9 mouse cellular contexts compared by ENCODE assay signal in the genomic region with DNA sequence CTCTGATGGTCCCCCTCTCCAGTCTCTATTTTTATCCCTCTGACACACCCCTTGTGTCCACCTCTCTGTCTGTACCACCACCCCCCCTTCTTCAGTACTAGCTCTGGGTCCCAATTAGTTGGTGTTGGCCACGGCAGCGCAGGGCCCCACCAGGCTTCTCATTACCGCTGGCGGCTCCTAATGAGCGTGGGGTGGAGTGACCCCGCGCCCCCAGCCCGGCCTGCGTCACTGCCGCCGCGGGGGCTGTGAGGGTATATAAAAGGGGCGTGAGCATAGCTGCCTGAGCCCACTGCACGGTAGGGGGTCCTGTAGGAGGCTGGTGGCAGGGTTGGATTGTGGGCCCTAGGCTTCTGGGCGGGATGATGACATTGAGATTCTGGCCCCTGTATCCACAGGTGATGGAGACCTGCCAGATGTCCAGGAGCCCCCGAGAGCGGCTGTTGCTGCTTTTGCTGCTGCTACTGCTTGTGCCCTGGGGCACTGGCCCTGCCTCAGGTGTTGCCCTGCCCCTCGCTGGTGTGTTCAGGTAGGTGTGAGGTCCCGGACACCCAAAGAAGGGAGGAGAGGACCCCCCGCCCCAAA. TPM values are rescaled to one million over a fixed set of nuclear protein-coding genes. Genes with fewer than 3 reads are reported as not detected.
A peak's percentile ranks its signal among the peaks of the same experiment; 100 is the strongest.
DNase-seq lines count a peak whose midpoint lies in the region; ATAC-seq lines count a peak whose summit lies in the region.
"Had no signal": no experiment of that assay in that cellular context is flagged by ENCODE, and none has a peak within 500 bp of the region (broad histone marks: within the 10 kb centered on the region; RNA-seq: fewer than 3 reads in every experiment).

Gene Pth2, plus strand, starts transcription at position 100 of the 582 bp plus-strand sequence.

- ATAC-seq in heart, embryonic 13.5 days (ENCODE audit: extremely low read depth, insufficient number of reproducible peaks, low FRiP score, low TSS enrichment): no peak
- no peak for ATAC-seq in hindbrain, embryonic 16.5 days
- ATAC-seq in midbrain, embryonic 14.5 days (ENCODE audit: low FRiP score, low TSS enrichment): no peak
- no peak for ATAC-seq in monocyte, adult 5-6 weeks (replicated peaks; ENCODE audit: insufficient number of reproducible peaks, low FRiP score, low TSS enrichment, poor library complexity, severe bottlenecking)
- ATAC-seq: CD4-positive, CD25-positive, alpha-beta regulatory T cell, adult 4 months had no signal

- peak within 1 kb of the TSS; percentile 40; the same call in 1 of the 2 replicates for H3K9ac ChIP-seq in heart, embryonic 13.5 days
- H3K9ac ChIP-seq in hindbrain, embryonic 16.5 days (ENCODE audit: low read depth, low read length): peak within 1 kb of the TSS; percentile 47
- peak within 1 kb of the TSS; percentile 23; the same call in 1 of the 2 replicates for H3K9ac ChIP-seq in midbrain, embryonic 14.5 days (replicated peaks; ENCODE audit: low read length)

- 21% methylated on average over 20 of the region's 20 CpGs for WGBS in heart, embryonic 13.5 days
- 19% methylated on average over 20 of the region's 20 CpGs for WGBS in embryonic facial prominence, embryonic 10.5 days
- 18% methylated on average over 19 of the region's 20 CpGs for WGBS in hindbrain, embryonic 16.5 days
- 23% methylated on average over 19 of the region's 20 CpGs for WGBS in midbrain, embryonic 14.5 days

- no peaks in the 10 kb centered on the region for H3K9me3 ChIP-seq in heart, embryonic 13.5 days
- H3K9me3 ChIP-seq in embryonic facial prominence, embryonic 10.5 days: no peaks in the 10 kb centered on the region
- H3K9me3 ChIP-seq in hindbrain, embryonic 16.5 days (ENCODE audit: control insufficient read depth, low read length): no peaks in the 10 kb centered on the region
- H3K9me3 ChIP-seq in midbrain, embryonic 14.5 days (ENCODE audit: control insufficient read depth, low read length): no peaks in the 10 kb centered on the region

- no peaks in the 10 kb centered on the region for H3K36me3 ChIP-seq in heart, embryonic 13.5 days
- no peaks in the 10 kb centered on the region for H3K36me3 ChIP-seq in embryonic facial prominence, embryonic 10.5 days (replicated peaks)
- no peaks in the 10 kb centered on the region for H3K36me3 ChIP-seq in hindbrain, embryonic 16.5 days (ENCODE audit: control insufficient read depth, insufficient read depth, low read length)
- no peaks in the 10 kb centered on the region for H3K36me3 ChIP-seq in midbrain, embryonic 14.5 days (ENCODE audit: control insufficient read depth, insufficient read depth, low read length)

- peak within 1 kb of the TSS; percentile 69 for H3K4me2 ChIP-seq in heart, embryonic 13.5 days
- H3K4me2 ChIP-seq in hindbrain, embryonic 16.5 days (ENCODE audit: low read length): peak within 1 kb of the TSS; percentile 77
- peak within 1 kb of the TSS; percentile 50 for H3K4me2 ChIP-seq in midbrain, embryonic 14.5 days (ENCODE audit: low read length)

- DNase-seq in heart, adult 9 months (ENCODE audit: low spot score in 2 of 2): no peak
- no peak for DNase-seq in embryonic facial prominence, embryonic 10.5 days (ENCODE audit: low spot score)
- no peak for DNase-seq in midbrain, embryonic 14.5 days
- DNase-seq in urinary bladder, adult 2 months (ENCODE audit: low spot score): no peak
- no peak for DNase-seq in right cerebral cortex, adult 2 months (ENCODE audit: low spot score in 2 of 2)

- peaks cover 27% of the 10 kb centered on the region for H3K4me1 ChIP-seq in heart, embryonic 13.5 days
- H3K4me1 ChIP-seq in embryonic facial prominence, embryonic 10.5 days: peaks cover 44% of the 10 kb centered on the region
- peaks cover 19% of the 10 kb centered on the region for H3K4me1 ChIP-seq in hindbrain, embryonic 16.5 days (ENCODE audit: control insufficient read depth, insufficient read depth, low read depth, low read length)
- H3K4me1 ChIP-seq in midbrain, embryonic 14.5 days (ENCODE audit: control insufficient read depth, insufficient read depth, low read length): 0 out of 2 replicates have a peak, but pooled peaks cover 8% of the 10 kb centered on the region

- peak within 1 kb of the TSS; percentile 44 for H3K4me3 ChIP-seq in heart, embryonic 13.5 days
- peak within 1 kb of the TSS; percentile 46 for H3K4me3 ChIP-seq in embryonic facial prominence, embryonic 10.5 days
- peak within 1 kb of the TSS; percentile 42 for H3K4me3 ChIP-seq in hindbrain, embryonic 16.5 days (ENCODE audit: low read length)
- peak within 1 kb of the TSS; percentile 25 for H3K4me3 ChIP-seq in midbrain, embryonic 14.5 days (replicated peaks; ENCODE audit: low read depth, low read length)

- no peak within 1 kb of the TSS for H3K27ac ChIP-seq in heart, embryonic 13.5 days (replicated peaks)
- H3K27ac ChIP-seq in embryonic facial prominence, embryonic 10.5 days (replicated peaks): no peak within 1 kb of the TSS
- no peak within 1 kb of the TSS for H3K27ac ChIP-seq in hindbrain, embryonic 16.5 days (ENCODE audit: low read depth, low read length)
- H3K27ac ChIP-seq in midbrain, embryonic 14.5 days (replicated peaks; ENCODE audit: low read depth, low read length): no peak within 1 kb of the TSS

- peaks cover 100% of the 10 kb centered on the region for H3K27me3 ChIP-seq in heart, embryonic 13.5 days (replicated peaks)
- H3K27me3 ChIP-seq in embryonic facial prominence, embryonic 10.5 days (replicated peaks; ENCODE audit: low read depth, poor library complexity, severe bottlenecking): peaks cover 100% of the 10 kb centered on the region
- H3K27me3 ChIP-seq in hindbrain, embryonic 16.5 days (replicated peaks; ENCODE audit: control insufficient read depth, insufficient read depth, low read length): peaks cover 84% of the 10 kb centered on the region
- peaks cover 86% of the 10 kb centered on the region for H3K27me3 ChIP-seq in midbrain, embryonic 14.5 days (ENCODE audit: control insufficient read depth, insufficient read depth, low read length)

RNA-seq across cellular contexts. Expression of gene Pth2, which starts in this region (rescaled TPM):
- polyA plus RNA-seq in heart, embryonic 13.5 days (2015; fragmentation: Nextera tagmentation; extraction: Ambion mirVana): not detected in 2 replicates
- not detected in 2 replicates for polyA plus RNA-seq in embryonic facial prominence, embryonic 10.5 days (2016; fragmentation: Nextera tagmentation; extraction: Ambion mirVana)
- 0.75 and 1.4 TPM in 2 replicates for polyA plus RNA-seq in hindbrain, embryonic 16.5 days (2015; fragmentation: Nextera tagmentation; extraction: Ambion mirVana)
- 0.68 and 1.4 TPM in 2 replicates for polyA plus RNA-seq in midbrain, embryonic 14.5 days (2014; fragmentation: Nextera tagmentation; extraction: Ambion mirVana)
- not detected in 3 replicates for total RNA-seq in monocyte, adult 5-6 weeks (2017)
- polyA plus RNA-seq in urinary bladder, adult 2 months (2012; rRNA removed): not detected in 2 replicates
- polyA plus RNA-seq: CD4-positive, CD25-positive, alpha-beta regulatory T cell, adult 4 months had no signal
